Mouse (Mus musculus): ENCODE data around the gene Fam20b. TPM values are rescaled to one million over a fixed set of nuclear protein-coding genes. Genes with fewer than 3 reads are reported as not detected.

Fam20b gene
- polyA plus RNA-seq, 1 experiment from 2014 or later = 36.6 TPM

DNA sequence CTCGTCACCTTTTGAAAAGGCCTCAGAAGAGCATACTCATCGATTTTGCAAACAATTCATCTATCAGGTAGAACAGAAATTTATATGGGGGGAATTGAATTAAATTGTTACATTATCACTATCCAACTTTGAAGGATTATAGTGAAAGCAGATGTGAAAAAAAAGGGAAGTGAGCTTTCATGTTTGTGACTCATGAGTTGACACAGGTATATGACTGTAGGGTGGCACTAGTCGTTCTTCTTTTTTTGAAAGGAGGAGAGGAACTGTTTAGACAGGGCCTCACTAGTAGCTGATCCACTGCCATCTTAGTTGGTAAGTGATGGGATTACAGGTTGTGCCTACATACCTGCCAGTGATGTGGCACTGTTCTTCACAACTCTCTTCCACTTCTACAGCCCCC lies 10.2 kb downstream of the Fam20b start:
- H3K27ac ChIP-seq (ENCODE audit: low read length) = no peak overlapping the region
- H3K9ac ChIP-seq (replicated peaks; ENCODE audit: low read length) = no peak overlapping the region
- peaks cover 16% of the 10 kb centered on the region; the same call in 1 of the 2 replicates for H3K36me3 ChIP-seq (ENCODE audit: insufficient read depth, low read length)
- H3K4me2 ChIP-seq (replicated peaks; ENCODE audit: low read depth, low read length) = no peak overlapping the region
- ATAC-seq (ENCODE audit: low FRiP score, low TSS enrichment) = no peak
- H3K4me3 ChIP-seq (ENCODE audit: low read length) = no peak overlapping the region
- H3K4me1 ChIP-seq (ENCODE audit: insufficient read depth, low read length) = peaks cover 8% of the 10 kb centered on the region
- H3K27me3 ChIP-seq (ENCODE audit: insufficient read depth, low read length) = no peaks in the 10 kb centered on the region
- H3K9me3 ChIP-seq (ENCODE audit: low read length) = no peaks in the 10 kb centered on the region
- WGBS = 95% methylated on average over 3 of the region's 3 CpGs

DNA sequence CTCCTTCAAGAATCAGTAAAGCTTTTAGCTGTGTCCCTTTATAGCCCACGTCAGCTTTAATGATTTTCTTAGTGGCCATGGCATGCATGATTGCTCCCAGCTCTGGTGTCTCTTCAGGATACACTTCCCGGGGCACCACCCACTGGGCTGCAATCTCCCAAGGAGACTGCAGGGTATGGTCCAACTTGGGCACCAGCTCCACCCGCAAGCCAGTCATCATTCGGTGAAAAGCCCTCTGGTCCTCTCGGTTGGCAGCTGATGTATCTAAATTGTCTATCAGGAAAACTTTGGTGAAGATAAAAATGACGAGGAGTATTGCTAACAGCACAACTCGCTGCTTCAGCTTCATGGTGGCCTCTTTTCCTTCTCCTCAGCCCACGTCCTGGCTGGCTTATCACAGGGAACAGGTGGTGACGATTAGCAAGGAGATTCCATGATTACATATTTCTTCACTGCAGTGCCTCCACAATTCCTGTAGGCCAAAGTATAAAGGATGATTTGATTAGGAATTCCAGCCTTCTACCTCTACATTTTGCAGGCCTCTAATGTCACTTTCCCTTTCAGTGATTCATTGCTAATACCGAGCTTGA lies 13.1 kb downstream of the Fam20b start:
- no peak overlapping the region for H3K9ac ChIP-seq (replicated peaks; ENCODE audit: low read length)
- no peak overlapping the region for H3K4me2 ChIP-seq (replicated peaks; ENCODE audit: low read depth, low read length)
- H3K27ac ChIP-seq (ENCODE audit: low read length) = no peak overlapping the region
- H3K36me3 ChIP-seq (ENCODE audit: insufficient read depth, low read length) = peaks cover 29% of the 10 kb centered on the region
- H3K27me3 ChIP-seq (ENCODE audit: insufficient read depth, low read length) = no peaks in the 10 kb centered on the region
- H3K9me3 ChIP-seq (ENCODE audit: low read length) = no peaks in the 10 kb centered on the region
- peaks cover 3% of the 10 kb centered on the region for H3K4me1 ChIP-seq (ENCODE audit: insufficient read depth, low read length)
- WGBS = 67% methylated on average over 10 of the region's 10 CpGs
- no peak overlapping the region for H3K4me3 ChIP-seq (ENCODE audit: low read length)
- ATAC-seq (ENCODE audit: low FRiP score, low TSS enrichment) = no peak

GRCm38 (mm10) chr1:156703444-156703843 lies 15.4 kb downstream of the Fam20b start:
- Histone ChIP-seq H3K9ac (replicated peaks; ENCODE audit: low read length) (no peak overlapping the region), H3K36me3 (ENCODE audit: insufficient read depth, low read length) (peaks cover 43% of the 10 kb centered on the region), H3K27me3 (ENCODE audit: insufficient read depth, low read length) (no peaks in the 10 kb centered on the region), H3K4me1 (ENCODE audit: insufficient read depth, low read length) (no peaks in the 10 kb centered on the region), H3K4me2 (replicated peaks; ENCODE audit: low read depth, low read length) (no peak overlapping the region), H3K4me3 (ENCODE audit: low read length) (no peak overlapping the region), H3K27ac (ENCODE audit: low read length) (no peak overlapping the region), H3K9me3 (ENCODE audit: low read length) (no peaks in the 10 kb centered on the region)
- ATAC-seq (ENCODE audit: low FRiP score, low TSS enrichment) = no peak
- 95% methylated on average over 4 of the region's 4 CpGs for WGBS

DNA sequence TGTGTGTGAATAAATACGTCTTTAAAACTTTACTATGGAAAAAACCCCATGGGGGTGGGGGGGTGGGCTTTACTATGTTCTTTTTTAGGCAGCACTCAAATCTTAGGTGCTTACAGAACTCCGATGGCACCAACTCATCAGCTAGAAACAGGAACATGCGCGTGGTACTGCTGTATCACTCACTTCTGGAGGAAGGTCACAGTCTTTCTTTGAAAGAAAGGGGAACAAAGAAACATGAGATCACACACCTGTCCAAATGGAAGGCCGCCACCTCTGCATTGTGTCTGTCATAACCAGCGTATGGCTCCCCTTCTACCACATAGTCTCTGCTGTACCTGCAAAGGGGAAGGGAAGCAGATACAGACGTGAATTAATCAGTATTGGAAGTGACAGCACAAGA lies 16.7 kb downstream of the Fam20b start:
- Histone ChIP-seq H3K4me2 (replicated peaks; ENCODE audit: low read depth, low read length) (no peak overlapping the region), H3K4me1 (ENCODE audit: insufficient read depth, low read length) (no peaks in the 10 kb centered on the region), H3K27ac (ENCODE audit: low read length) (no peak overlapping the region), H3K27me3 (ENCODE audit: insufficient read depth, low read length) (no peaks in the 10 kb centered on the region), H3K36me3 (ENCODE audit: insufficient read depth, low read length) (peaks cover 53% of the 10 kb centered on the region), H3K9me3 (ENCODE audit: low read length) (no peaks in the 10 kb centered on the region), H3K9ac (replicated peaks; ENCODE audit: low read length) (no peak overlapping the region), H3K4me3 (ENCODE audit: low read length) (no peak overlapping the region)
- WGBS = 94% methylated on average over 7 of the region's 7 CpGs
- no peak for ATAC-seq (ENCODE audit: low FRiP score, low TSS enrichment)

DNA sequence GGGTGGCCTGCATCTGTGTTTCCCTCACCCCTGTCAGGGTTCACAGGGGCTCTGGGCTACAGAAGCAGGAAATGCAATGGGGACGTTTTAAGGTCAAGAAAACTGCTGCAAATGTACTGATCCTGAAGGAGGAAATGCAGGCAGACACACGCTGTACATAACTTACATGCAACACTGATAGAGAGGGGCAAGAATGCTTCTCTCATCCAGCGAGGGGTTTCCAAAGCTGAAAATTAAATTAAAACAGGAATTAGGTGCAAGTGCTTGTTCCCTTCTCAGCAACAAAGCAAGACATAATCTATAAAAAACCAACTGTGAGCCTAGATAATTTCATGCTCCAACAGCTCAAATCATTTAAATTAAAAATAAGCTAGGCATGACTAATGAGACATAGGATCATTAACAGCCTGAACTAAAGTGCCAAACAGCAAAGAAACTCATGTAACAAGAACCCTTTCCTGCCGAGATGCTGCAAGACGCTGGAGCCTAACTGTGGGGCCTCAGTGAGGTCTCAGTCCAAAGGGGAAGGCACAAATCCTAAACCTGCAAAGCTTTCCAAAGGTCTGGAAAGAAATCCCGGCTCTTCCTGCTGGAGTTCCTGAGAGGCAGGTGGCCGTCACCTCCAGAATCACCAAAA lies 32.7 kb downstream of the Fam20b start:
- H3K36me3 ChIP-seq (ENCODE audit: insufficient read depth, low read length) = peaks cover 45% of the 10 kb centered on the region
- no peaks in the 10 kb centered on the region for H3K9me3 ChIP-seq (ENCODE audit: low read length)
- 34% methylated on average over 7 of the region's 7 CpGs for WGBS
- no peak overlapping the region for H3K4me2 ChIP-seq (replicated peaks; ENCODE audit: low read depth, low read length)
- H3K4me3 ChIP-seq (ENCODE audit: low read length) = no peak overlapping the region
- peaks cover 17% of the 10 kb centered on the region for H3K4me1 ChIP-seq (ENCODE audit: insufficient read depth, low read length)
- peak; percentile 81 for ATAC-seq (ENCODE audit: low FRiP score, low TSS enrichment)
- no peaks in the 10 kb centered on the region for H3K27me3 ChIP-seq (ENCODE audit: insufficient read depth, low read length)
- peak overlapping the region; percentile 76 for H3K27ac ChIP-seq (ENCODE audit: low read length)
- H3K9ac ChIP-seq (replicated peaks; ENCODE audit: low read length) = no peak overlapping the region

GRCm38 (mm10) chr1:156679599-156679998 lies 39.3 kb downstream of the Fam20b start:
- no peaks in the 10 kb centered on the region for H3K9me3 ChIP-seq (ENCODE audit: low read length)
- H3K4me3 ChIP-seq (ENCODE audit: low read length) = no peak overlapping the region
- H3K27ac ChIP-seq (ENCODE audit: low read length) = no peak overlapping the region
- no peaks in the 10 kb centered on the region for H3K4me1 ChIP-seq (ENCODE audit: insufficient read depth, low read length)
- H3K27me3 ChIP-seq (ENCODE audit: insufficient read depth, low read length) = no peaks in the 10 kb centered on the region
- H3K4me2 ChIP-seq (replicated peaks; ENCODE audit: low read depth, low read length) = no peak overlapping the region
- H3K36me3 ChIP-seq (ENCODE audit: insufficient read depth, low read length) = peaks cover 19% of the 10 kb centered on the region
- no peak overlapping the region for H3K9ac ChIP-seq (replicated peaks; ENCODE audit: low read length)
- WGBS = 81% methylated on average over 9 of the region's 9 CpGs
- no peak for ATAC-seq (ENCODE audit: low FRiP score, low TSS enrichment)

- Histone ChIP-seq H3K4me3 (ENCODE audit: low read length) (no peak overlapping the region), H3K27ac (ENCODE audit: low read length) (no peak overlapping the region), H3K4me2 (replicated peaks; ENCODE audit: low read depth, low read length) (no peak overlapping the region), H3K27me3 (ENCODE audit: insufficient read depth, low read length) (no peaks in the 10 kb centered on the region), H3K4me1 (ENCODE audit: insufficient read depth, low read length) (peaks cover 8% of the 10 kb centered on the region; the same call in 1 of the 2 replicates), H3K36me3 (ENCODE audit: insufficient read depth, low read length) (peaks cover 9% of the 10 kb centered on the region; the same call in 1 of the 2 replicates), H3K9me3 (ENCODE audit: low read length) (no peaks in the 10 kb centered on the region), H3K9ac (replicated peaks; ENCODE audit: low read length) (no peak overlapping the region)
- no peak for ATAC-seq (ENCODE audit: low FRiP score, low TSS enrichment)
- 85% methylated on average over 3 of the region's 3 CpGs for WGBS
Measured at GRCm38 (mm10) chr1:156677230-156677629, 41.7 kb downstream of the Fam20b start.

- Histone ChIP-seq H3K9me3 (ENCODE audit: low read length) (no peaks in the 10 kb centered on the region), H3K4me1 (ENCODE audit: insufficient read depth, low read length) (peaks cover 8% of the 10 kb centered on the region; the same call in 1 of the 2 replicates), H3K27me3 (ENCODE audit: insufficient read depth, low read length) (no peaks in the 10 kb centered on the region), H3K4me3 (ENCODE audit: low read length) (no peak overlapping the region), H3K4me2 (replicated peaks; ENCODE audit: low read depth, low read length) (no peak overlapping the region), H3K9ac (replicated peaks; ENCODE audit: low read length) (no peak overlapping the region), H3K36me3 (ENCODE audit: insufficient read depth, low read length) (peaks cover 9% of the 10 kb centered on the region; the same call in 1 of the 2 replicates), H3K27ac (ENCODE audit: low read length) (no peak overlapping the region)
- no peak for ATAC-seq (ENCODE audit: low FRiP score, low TSS enrichment)
- WGBS = 88% methylated on average over 5 of the region's 5 CpGs
Measured at GRCm38 (mm10) chr1:156676596-156676995, 42.3 kb downstream of the Fam20b start.

DNA sequence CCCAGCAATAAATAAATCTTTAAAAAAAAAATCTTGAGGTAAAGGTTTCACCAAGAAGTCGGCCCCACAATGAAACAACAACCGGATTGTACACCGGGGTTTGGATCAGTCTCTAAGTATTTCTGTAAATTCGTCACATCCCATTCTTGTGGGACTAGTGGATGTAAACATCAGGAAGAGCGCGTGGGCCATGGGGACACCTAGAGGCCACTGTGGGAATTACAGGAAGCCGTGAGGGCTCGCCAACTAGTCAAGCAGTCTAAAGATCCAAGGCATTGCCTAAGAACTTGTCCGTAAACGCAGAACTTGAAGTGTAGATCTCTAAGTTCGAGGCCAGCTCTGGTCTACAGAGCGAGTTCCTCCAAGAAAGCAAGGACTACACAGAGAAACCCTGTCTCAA lies 42.7 kb downstream of the Fam20b start:
- no peaks in the 10 kb centered on the region for H3K9me3 ChIP-seq (ENCODE audit: low read length)
- WGBS = 42% methylated on average over 12 of the region's 12 CpGs
- no peak for ATAC-seq (ENCODE audit: low FRiP score, low TSS enrichment)

More for the DNA sequence above, 42.7 kb downstream of the Fam20b start:
- peaks cover 8% of the 10 kb centered on the region; the same call in 1 of the 2 replicates for H3K4me1 ChIP-seq (ENCODE audit: insufficient read depth, low read length)
- H3K4me2 ChIP-seq (replicated peaks; ENCODE audit: low read depth, low read length) = no peak overlapping the region
- no peak overlapping the region for H3K27ac ChIP-seq (ENCODE audit: low read length)
- H3K4me3 ChIP-seq (ENCODE audit: low read length) = no peak overlapping the region
- no peaks in the 10 kb centered on the region for H3K27me3 ChIP-seq (ENCODE audit: insufficient read depth, low read length)
- H3K9ac ChIP-seq (replicated peaks; ENCODE audit: low read length) = no peak overlapping the region
- H3K36me3 ChIP-seq (ENCODE audit: insufficient read depth, low read length) = peaks cover 9% of the 10 kb centered on the region; the same call in 1 of the 2 replicates

Data from kidney, embryonic 16.5 days (tissue).